Mouse (Mus musculus) C2C12 (cell line): ENCODE data around the gene Clec16a. TPM values are rescaled to one million over a fixed set of nuclear protein-coding genes. Genes with fewer than 3 reads are reported as not detected.
A peak's percentile ranks its signal among the peaks of the same experiment; 100 is the strongest.

Experiments used
- H3K27me3 ChIP-seq: one replicate; pipeline ENCODE4 v1.6.1; 2011; ENCODE audit not compliant: control insufficient read depth, insufficient read depth, insufficient read length
- H3K36me3 ChIP-seq: one replicate; pipeline ENCODE4 v1.6.1; 2011; ENCODE audit not compliant: control insufficient read depth, insufficient read depth
- H3K4me3 ChIP-seq: one replicate; pipeline ENCODE4 v1.5.1; 2011; ENCODE audit warnings: mild to moderate bottlenecking, control low read depth; ENCODE audit not compliant: poor library complexity, insufficient read depth, severe bottlenecking
- H3K79me2 ChIP-seq: one replicate; pipeline ENCODE4 v1.6.1; 2011; ENCODE audit not compliant: control insufficient read depth, insufficient read depth
- H3K79me3 ChIP-seq: one replicate; pipeline ENCODE4 v1.6.1; 2011; ENCODE audit warnings: low read depth, control low read depth
- H3ac ChIP-seq: one replicate; pipeline ENCODE3; 2011; ENCODE audit warnings: low read depth; ENCODE audit not compliant: control insufficient read depth, insufficient read length
- CEBPB ChIP-seq: IDR thresholded peaks from one replicate; pipeline ENCODE4 v1.6.1; 2011; ENCODE audit warnings: low read depth, mild to moderate bottlenecking, control low read depth, moderate library complexity
- CTCF ChIP-seq: IDR thresholded peaks from one replicate; pipeline ENCODE4 v1.5.1; 2011; ENCODE audit not compliant: control insufficient read depth, insufficient read depth, insufficient read length
- FOSL1 ChIP-seq: IDR thresholded peaks from one replicate; pipeline ENCODE4 v1.8.0; 2011; ENCODE audit warnings: mild to moderate bottlenecking, low read length; ENCODE audit not compliant: poor library complexity, insufficient read depth, severe bottlenecking
- MAX ChIP-seq: IDR thresholded peaks from one replicate; pipeline ENCODE4 v1.6.1; 2011; ENCODE audit warnings: mild to moderate bottlenecking, control low read depth
- MYOD1 ChIP-seq: IDR thresholded peaks from one replicate; pipeline ENCODE4 v1.6.1; 2011; ENCODE audit warnings: low read depth; ENCODE audit not compliant: control insufficient read depth, insufficient read length
- MYOG ChIP-seq: IDR thresholded peaks from one replicate; pipeline ENCODE4 v1.6.1; 2011; ENCODE audit not compliant: control insufficient read depth, insufficient read length; ENCODE audit errors: extremely low read depth
- USF1 ChIP-seq: IDR thresholded peaks from one replicate; pipeline ENCODE4 v1.6.1; 2011; ENCODE audit warnings: low read depth, mild to moderate bottlenecking, control low read depth, moderate library complexity
- polyA plus RNA-seq: library from polyadenylated mRNA; unstranded; fragments of >200 nt; fragmentation: generic; extraction: Trizol; gene quantifications from one replicate; pipeline ENCODE4 v1.2.1, GENCODE M21; 2012; ENCODE audit warnings: missing spikeins

Clec16a gene
- polyA plus RNA-seq, 1 experiment: 10.0 TPM

- Histone ChIP-seq H3K36me3 (no peaks in the 10 kb centered on the region), H3K79me2 (peaks cover 20% of the 10 kb centered on the region), H3K79me3 (no peaks in the 10 kb centered on the region), H3K27me3 (no peaks in the 10 kb centered on the region), H3ac (no peak overlapping the region), H3K4me3 (no peak overlapping the region)
- TF ChIP-seq CTCF: no peak
- no peak for TF ChIP-seq USF1
- TF ChIP-seq MYOD1: no peak
- TF ChIP-seq MAX: no peak
- TF ChIP-seq CEBPB: no peak
These were observed 3.8 kb downstream of the Clec16a start for GRCm38 (mm10) chr16:10548938-10549337.

DNA sequence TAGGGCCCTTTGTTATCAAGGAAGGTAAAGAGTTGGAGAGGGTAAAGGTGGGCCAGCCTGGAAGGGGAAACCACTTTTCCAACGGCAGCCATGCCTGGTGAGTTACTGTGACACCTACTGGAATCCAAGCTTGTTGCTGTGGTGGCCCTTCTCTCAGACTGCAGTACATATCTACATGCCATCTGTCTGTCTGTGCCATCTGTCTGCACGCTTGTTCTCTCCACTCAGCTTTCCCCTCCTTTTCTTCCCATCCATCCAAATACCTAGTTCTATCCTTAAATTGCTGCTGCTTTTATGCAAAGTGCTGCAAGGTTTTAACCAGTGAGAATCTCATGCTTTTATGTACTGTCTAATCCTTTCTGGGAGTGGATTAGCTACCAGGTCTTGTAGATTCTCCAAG lies 4.5 kb downstream of the Clec16a start:
- H3K4me3 ChIP-seq: no peak overlapping the region
- no peaks in the 10 kb centered on the region for H3K36me3 ChIP-seq
- no peaks in the 10 kb centered on the region for H3K27me3 ChIP-seq
- no peaks in the 10 kb centered on the region for H3K79me3 ChIP-seq
- H3ac ChIP-seq: no peak overlapping the region
- H3K79me2 ChIP-seq: peaks cover 21% of the 10 kb centered on the region
- TF ChIP-seq MYOG (no peak), CTCF (no peak), FOSL1 (no peak), MAX (no peak), CEBPB (no peak), MYOD1 (no peak), USF1 (no peak)

GRCm38 (mm10) chr16:10551592-10551991 lies 6.5 kb downstream of the Clec16a start:
- no peaks in the 10 kb centered on the region for H3K36me3 ChIP-seq
- peaks cover 4% of the 10 kb centered on the region for H3K79me3 ChIP-seq
- H3K27me3 ChIP-seq: no peaks in the 10 kb centered on the region
- no peak overlapping the region for H3ac ChIP-seq
- TF ChIP-seq USF1 (no peak), MAX (no peak), FOSL1 (no peak), MYOG (no peak), CEBPB (no peak), MYOD1 (no peak), CTCF (no peak)
- H3K4me3 ChIP-seq: no peak overlapping the region
- H3K79me2 ChIP-seq: peaks cover 26% of the 10 kb centered on the region

DNA sequence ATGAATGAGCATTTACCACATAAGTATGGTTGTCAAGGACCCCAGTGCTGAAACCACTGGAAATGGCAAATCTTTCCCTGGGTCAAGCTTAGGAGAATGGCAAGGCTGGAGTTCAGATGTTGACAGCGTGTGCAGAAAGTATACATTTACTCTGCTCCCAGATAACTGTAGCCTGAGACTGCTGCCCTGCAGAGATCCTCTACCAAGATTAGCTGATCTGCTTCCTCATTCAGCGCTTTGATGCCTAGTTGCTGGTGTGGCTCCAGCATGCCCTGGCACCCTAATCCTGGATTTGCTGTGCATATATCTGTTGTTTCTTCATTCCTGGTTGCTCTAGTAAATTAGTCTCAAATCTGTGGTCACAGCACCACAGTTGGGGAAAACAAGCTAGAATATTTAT lies 8.7 kb downstream of the Clec16a start:
- Histone ChIP-seq H3K79me3 (peaks cover 5% of the 10 kb centered on the region), H3K27me3 (no peaks in the 10 kb centered on the region), H3K36me3 (no peaks in the 10 kb centered on the region), H3K4me3 (no peak overlapping the region), H3K79me2 (peaks cover 26% of the 10 kb centered on the region), H3ac (no peak overlapping the region)
- TF ChIP-seq USF1 (no peak), MYOD1 (no peak), CTCF (no peak), MYOG (no peak), MAX (no peak), CEBPB (no peak)

- H3K36me3 ChIP-seq: no peaks in the 10 kb centered on the region
These were observed 14.9 kb downstream of the Clec16a start for GRCm38 (mm10) chr16:10559991-10560390.

GRCm38 (mm10) chr16:10565278-10565885 lies 20.2 kb downstream of the Clec16a start:
- no peaks in the 10 kb centered on the region for H3K79me2 ChIP-seq
- no peaks in the 10 kb centered on the region for H3K27me3 ChIP-seq
- no peaks in the 10 kb centered on the region for H3K36me3 ChIP-seq
- TF ChIP-seq CTCF (peak; percentile 86), MYOD1 (no peak)
- no peaks in the 10 kb centered on the region for H3K79me3 ChIP-seq
- no peak overlapping the region for H3K4me3 ChIP-seq
- no peak overlapping the region for H3ac ChIP-seq

More at GRCm38 (mm10) chr16:10559991-10560390, 14.9 kb downstream of the Clec16a start:
- Histone ChIP-seq H3K4me3 (no peak overlapping the region), H3K27me3 (no peaks in the 10 kb centered on the region), H3K79me2 (peaks cover 20% of the 10 kb centered on the region), H3K79me3 (peaks cover 5% of the 10 kb centered on the region), H3ac (no peak overlapping the region)
- no peak for TF ChIP-seq CTCF
- TF ChIP-seq FOSL1: no peak
- no peak for TF ChIP-seq CEBPB
- no peak for TF ChIP-seq USF1
- no peak for TF ChIP-seq MYOD1
- TF ChIP-seq MYOG: no peak
- no peak for TF ChIP-seq MAX
